Mouse (Mus musculus) naive thymus-derived CD4-positive, alpha-beta T cell, adult 2 months (primary cell): ENCODE measurements around the gene Csmd2.

Source experiments
- DNase-seq: peaks from one replicate; pipeline ENCODE4 v3.0.0-alpha.2; 2011; ENCODE audit warnings: low read depth

The Csmd2 gene

DNA sequence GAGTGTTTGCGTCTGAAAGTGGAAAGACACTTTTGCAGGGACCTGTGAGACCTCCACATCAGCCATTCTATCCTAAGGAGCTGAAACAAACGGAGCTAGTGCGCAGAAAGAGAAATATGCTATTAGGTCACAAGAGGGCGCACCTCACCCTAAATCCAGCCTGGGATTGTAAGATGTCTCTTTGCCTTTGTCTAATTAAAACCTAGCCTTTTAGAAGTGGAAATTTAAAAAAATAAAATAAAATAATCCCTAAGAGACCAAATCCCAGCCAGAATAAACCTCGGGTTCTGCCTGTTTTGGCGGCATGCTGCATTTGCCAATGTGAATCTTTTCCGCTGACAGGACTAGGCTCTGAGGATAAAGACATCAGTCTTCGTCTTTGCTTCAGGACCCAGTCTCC is 625.7 kb downstream of the Csmd2 start:
- peak; percentile 86 for DNase-seq

DNA sequence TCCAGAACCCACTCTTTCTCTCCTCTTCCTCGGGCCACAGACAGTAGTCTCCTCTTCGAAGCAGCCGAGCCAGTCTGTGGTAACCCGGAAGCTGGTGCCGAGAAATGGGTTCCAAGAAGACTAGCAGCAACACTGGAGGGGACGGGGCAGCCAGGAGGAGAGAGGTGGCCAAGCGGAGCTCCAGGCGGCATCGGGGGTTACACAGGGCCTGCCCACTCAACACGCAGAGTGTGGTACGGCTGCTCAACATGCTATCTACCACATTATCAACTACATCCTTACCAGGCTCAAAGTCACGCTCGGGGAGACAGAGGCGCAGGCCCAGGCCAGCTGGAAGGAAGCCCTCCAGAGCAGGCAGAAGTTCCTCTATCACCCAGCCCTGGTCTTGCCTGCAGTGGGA is 628.1 kb downstream of the Csmd2 start:
- peak; percentile 54 for DNase-seq
